Mouse (Mus musculus) forebrain, embryonic 14.5 days (tissue): ENCODE data around the gene Ampd2. TPM values are rescaled to one million over a fixed set of nuclear protein-coding genes. Genes with fewer than 3 reads are reported as not detected.

Source experiments
- ATAC-seq: fragments of 200-750 bp; cut with Nextera tagmentation; 2 replicates; pipeline ENCODE4 v1.8.0; 2017; ENCODE audit warnings: mild to moderate bottlenecking, moderate library complexity
- DNase-seq: peaks from one replicate; pipeline ENCODE4 v3.0.0-alpha.2; 2015; ENCODE audit warnings: low spot score
- H3K27ac ChIP-seq: fragments of 300-500 bp; sonication (generic); 2 replicates; pipeline ENCODE4 v1.5.1; 2014; ENCODE audit warnings: low read depth, mild to moderate bottlenecking, control low read depth, low read length, moderate library complexity
- H3K27me3 ChIP-seq: fragments of 300-500 bp; sonication (generic); replicated peaks from 2 replicates; pipeline ENCODE4 v1.6.1; 2014; ENCODE audit warnings: low read length, control low read depth, mixed read lengths; ENCODE audit not compliant: control insufficient read depth, insufficient read depth
- H3K36me3 ChIP-seq: fragments of 300-500 bp; sonication (generic); 2 replicates; pipeline ENCODE4 v1.6.1; 2014; ENCODE audit warnings: low read length, control low read depth; ENCODE audit not compliant: control insufficient read depth, insufficient read depth
- H3K4me1 ChIP-seq: fragments of 300-500 bp; sonication (generic); 2 replicates; pipeline ENCODE4 v1.6.1; 2014; ENCODE audit warnings: antibody characterized with exemption, low read length, control low read depth; ENCODE audit not compliant: control insufficient read depth, insufficient read depth
- H3K4me2 ChIP-seq: fragments of 300-500 bp; sonication (generic); 2 replicates; pipeline ENCODE4 v1.6.1; 2014; ENCODE audit warnings: mild to moderate bottlenecking, control low read depth, low read length
- H3K4me3 ChIP-seq: fragments of 300-500 bp; sonication (generic); 2 replicates; pipeline ENCODE4 v1.5.1; 2014; ENCODE audit warnings: low read depth, low read length, control low read depth
- H3K9ac ChIP-seq: fragments of 300-500 bp; sonication (generic); 2 replicates; pipeline ENCODE4 v1.6.1; 2014; ENCODE audit warnings: mild to moderate bottlenecking, low read length, control low read depth, moderate library complexity
- H3K9me3 ChIP-seq: fragments of 300-500 bp; sonication (generic); replicated peaks from 2 replicates; pipeline ENCODE4 v1.6.1; 2016; ENCODE audit warnings: low read length, control low read depth, mixed read lengths; ENCODE audit not compliant: control insufficient read depth
- WGBS: fragments of 180-500 bp; shearing (Covaris S2); extraction: QIAGEN DNeasy Blood & Tissue Kit; methylation state at CpG from one replicate; pipeline ENCODE4 v1.1.7; 2014; 5-methylcytosine and 5-hydroxymethylcytosine counted together
- polyA plus RNA-seq: library from polyadenylated mRNA; unstranded; fragments of >200 nt; fragmentation: Nextera tagmentation; extraction: Ambion mirVana; gene quantifications from 2 replicates; pipeline ENCODE4 v1.2.1, GENCODE M21; 2014

Ampd2 gene
- polyA plus RNA-seq, 1 experiment from 2014 or later = 27.1 TPM

- Histone ChIP-seq H3K4me2 (no peak overlapping the region), H3K9ac (no peak overlapping the region), H3K27me3 (no peaks in the 10 kb centered on the region), H3K4me3 (no peak overlapping the region), H3K27ac (no peak overlapping the region), H3K36me3 (no peaks in the 10 kb centered on the region), H3K9me3 (no peaks in the 10 kb centered on the region), H3K4me1 (peaks cover 6% of the 10 kb centered on the region; the same call in 1 of the 2 replicates)
- no peak for DNase-seq
- 94% methylated on average over 2 of the region's 2 CpGs for WGBS
- no peak for ATAC-seq
These were observed 39.4 kb downstream of the Ampd2 start for GRCm38 (mm10) chr3:108046944-108047655.

GRCm38 (mm10) chr3:108044394-108045140, 41.9 kb downstream of the Ampd2 start, which contains the start of gene Gstm4:
TSS of gene Gstm4 (minus strand) at chr3:108044894.
- peak within 1 kb of the TSS; percentile 46 for H3K4me3 ChIP-seq
- ATAC-seq (peak; percentile 93), DNase-seq (peak; percentile 83)
- H3K9ac ChIP-seq = peak within 1 kb of the TSS; percentile 68
- peaks cover 6% of the 10 kb centered on the region; the same call in 1 of the 2 replicates for H3K4me1 ChIP-seq
- peak within 1 kb of the TSS; percentile 76 for H3K4me2 ChIP-seq
- H3K27ac ChIP-seq = 0 out of 2 replicates have a peak within 1 kb of the TSS, but pooled peaks have one; percentile 27
- no peaks in the 10 kb centered on the region for H3K27me3 ChIP-seq
- H3K36me3 ChIP-seq = no peaks in the 10 kb centered on the region
- no peaks in the 10 kb centered on the region for H3K9me3 ChIP-seq
- WGBS = 7% methylated on average over 29 of the region's 29 CpGs

GRCm38 (mm10) chr3:108033156-108033555, 53.3 kb downstream of the Ampd2 start:
- no peak overlapping the region for H3K4me2 ChIP-seq
- WGBS = 81% methylated on average over 5 of the region's 5 CpGs

GRCm38 (mm10) chr3:108032113-108032512, 54.3 kb downstream of the Ampd2 start:
- H3K4me1 ChIP-seq = no peaks in the 10 kb centered on the region
- H3K27ac ChIP-seq = no peak overlapping the region
- H3K27me3 ChIP-seq = no peaks in the 10 kb centered on the region

More at GRCm38 (mm10) chr3:108033156-108033555, 53.3 kb downstream of the Ampd2 start:
- Histone ChIP-seq H3K27me3 (no peaks in the 10 kb centered on the region), H3K27ac (no peak overlapping the region), H3K4me3 (no peak overlapping the region), H3K36me3 (no peaks in the 10 kb centered on the region), H3K9ac (no peak overlapping the region), H3K9me3 (no peaks in the 10 kb centered on the region), H3K4me1 (no peaks in the 10 kb centered on the region)
- ATAC-seq (no peak), DNase-seq (no peak)

GRCm38 (mm10) chr3:108028641-108029365, 57.6 kb downstream of the Ampd2 start:
- H3K9me3 ChIP-seq = no peaks in the 10 kb centered on the region
- no peak overlapping the region for H3K27ac ChIP-seq
- ATAC-seq (no peak), DNase-seq (no peak)
- H3K4me2 ChIP-seq = no peak overlapping the region
- no peak overlapping the region for H3K9ac ChIP-seq
- no peaks in the 10 kb centered on the region for H3K36me3 ChIP-seq
- H3K27me3 ChIP-seq = no peaks in the 10 kb centered on the region
- no peak overlapping the region for H3K4me3 ChIP-seq
- WGBS = 61% methylated on average over 4 of the region's 4 CpGs
- no peaks in the 10 kb centered on the region for H3K4me1 ChIP-seq

More at GRCm38 (mm10) chr3:108032113-108032512, 54.3 kb downstream of the Ampd2 start:
- Histone ChIP-seq H3K36me3 (no peaks in the 10 kb centered on the region), H3K4me3 (no peak overlapping the region), H3K9me3 (no peaks in the 10 kb centered on the region), H3K4me2 (no peak overlapping the region), H3K9ac (no peak overlapping the region)
- DNase-seq = no peak
- no peak for ATAC-seq

- 84% methylated on average over 1 of the region's 1 CpGs for WGBS
- Histone ChIP-seq H3K36me3 (no peaks in the 10 kb centered on the region), H3K4me1 (no peaks in the 10 kb centered on the region), H3K4me2 (no peak overlapping the region), H3K9me3 (no peaks in the 10 kb centered on the region), H3K4me3 (no peak overlapping the region), H3K27ac (no peak overlapping the region), H3K9ac (no peak overlapping the region), H3K27me3 (no peaks in the 10 kb centered on the region)
- DNase-seq (no peak), ATAC-seq (no peak)
These were observed 59.9 kb downstream of the Ampd2 start for GRCm38 (mm10) chr3:108026597-108026996.

GRCm38 (mm10) chr3:108026049-108026448, 60.4 kb downstream of the Ampd2 start:
- no peaks in the 10 kb centered on the region for H3K9me3 ChIP-seq
- no peak overlapping the region for H3K27ac ChIP-seq
- no peaks in the 10 kb centered on the region for H3K27me3 ChIP-seq
- WGBS = 75% methylated on average over 5 of the region's 5 CpGs
- H3K4me2 ChIP-seq = no peak overlapping the region
- no peak overlapping the region for H3K9ac ChIP-seq
- no peak overlapping the region for H3K4me3 ChIP-seq
- H3K4me1 ChIP-seq = no peaks in the 10 kb centered on the region
- no peak for ATAC-seq
- no peak for DNase-seq
- H3K36me3 ChIP-seq = no peaks in the 10 kb centered on the region

- Histone ChIP-seq H3K9me3 (no peaks in the 10 kb centered on the region), H3K9ac (no peak overlapping the region)
These were observed 61.1 kb downstream of the Ampd2 start for GRCm38 (mm10) chr3:108025318-108025717.

More at GRCm38 (mm10) chr3:108025318-108025717, 61.1 kb downstream of the Ampd2 start:
- Histone ChIP-seq H3K4me1 (no peaks in the 10 kb centered on the region), H3K36me3 (no peaks in the 10 kb centered on the region), H3K27me3 (no peaks in the 10 kb centered on the region), H3K27ac (no peak overlapping the region), H3K4me3 (no peak overlapping the region), H3K4me2 (no peak overlapping the region)
- DNase-seq = no peak
- ATAC-seq = no peak
- WGBS = 89% methylated on average over 4 of the region's 4 CpGs
